Mouse (Mus musculus): ENCODE measurements around the gene Aup1.

Gene Aup1

DNA sequence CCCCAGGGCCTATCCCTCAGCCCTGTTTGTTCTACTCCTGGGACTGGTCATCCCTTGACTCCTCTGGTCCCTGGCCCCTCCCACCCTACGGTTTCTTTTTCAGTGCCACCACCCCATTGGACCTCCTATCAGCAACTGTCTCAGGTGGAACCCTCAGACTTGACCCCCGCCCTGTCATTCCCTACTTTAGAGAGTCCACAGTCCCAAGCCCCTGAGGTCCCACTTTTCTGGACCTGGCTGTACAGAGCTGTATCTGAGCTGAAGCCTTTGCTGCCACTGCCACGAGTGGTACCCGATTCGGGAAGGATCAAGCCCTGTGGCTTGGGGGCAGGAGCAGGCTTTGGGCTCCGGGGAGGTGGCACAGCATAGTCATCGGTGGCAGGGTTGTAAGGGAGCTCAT is 23.2 kb upstream of the Aup1 start:
- no peak for DNase-seq (ENCODE audit: low spot score)

DNA sequence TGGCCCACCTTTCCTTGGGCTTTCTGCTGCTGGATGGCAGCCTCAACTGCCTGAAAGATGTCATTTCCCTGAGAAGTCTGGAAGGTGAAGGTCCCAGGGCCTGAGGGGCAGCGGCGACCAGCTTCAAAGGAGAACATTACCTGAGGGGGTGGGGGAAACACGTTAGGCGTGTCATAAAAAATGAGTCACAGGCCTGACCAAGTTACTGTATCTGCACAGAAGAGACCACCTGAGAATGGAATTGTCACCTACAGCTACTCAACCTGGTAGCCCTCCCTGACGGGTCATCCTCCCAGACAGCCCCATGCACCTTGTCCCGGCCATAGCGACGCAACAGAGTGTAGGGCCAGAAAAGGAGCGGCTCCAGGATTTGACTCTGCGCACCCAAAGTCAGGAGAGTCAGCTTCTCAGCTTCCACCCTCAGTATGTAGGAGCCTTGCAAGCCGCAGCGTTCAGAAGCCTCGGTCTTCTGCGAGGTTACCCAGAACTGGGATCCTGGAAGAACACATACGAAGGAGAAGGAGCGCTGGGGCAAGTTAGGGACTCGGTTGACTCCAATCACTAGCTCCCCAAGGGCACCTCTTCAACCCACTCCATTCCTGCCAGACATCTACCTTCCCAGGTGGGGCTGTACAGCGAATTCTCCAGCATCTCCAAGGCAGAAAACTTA is 22.3 kb upstream of the Aup1 start:
- DNase-seq (ENCODE audit: low spot score): no peak

DNA sequence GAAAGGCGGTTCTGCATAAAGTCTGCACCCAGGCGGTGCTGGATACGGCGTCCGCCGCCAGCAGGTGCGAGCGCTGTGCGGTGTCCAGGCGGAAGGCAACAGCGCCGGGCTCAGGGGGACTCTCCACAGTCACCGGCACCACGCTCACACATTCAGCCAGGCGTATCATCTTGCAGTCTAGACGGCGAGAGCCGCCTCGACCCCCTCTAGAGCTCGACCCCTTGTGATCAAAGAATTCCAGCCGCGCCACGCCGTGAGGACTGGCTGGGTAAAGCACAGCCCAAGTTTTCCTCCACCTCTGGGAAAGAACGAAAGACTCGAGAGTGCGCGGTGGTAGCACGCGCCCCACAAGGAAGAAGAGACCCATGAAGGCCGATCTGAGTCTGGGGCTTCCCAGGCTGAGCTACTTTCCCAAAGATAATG is 21.5 kb upstream of the Aup1 start:
- no peak for DNase-seq (ENCODE audit: low spot score)

DNA sequence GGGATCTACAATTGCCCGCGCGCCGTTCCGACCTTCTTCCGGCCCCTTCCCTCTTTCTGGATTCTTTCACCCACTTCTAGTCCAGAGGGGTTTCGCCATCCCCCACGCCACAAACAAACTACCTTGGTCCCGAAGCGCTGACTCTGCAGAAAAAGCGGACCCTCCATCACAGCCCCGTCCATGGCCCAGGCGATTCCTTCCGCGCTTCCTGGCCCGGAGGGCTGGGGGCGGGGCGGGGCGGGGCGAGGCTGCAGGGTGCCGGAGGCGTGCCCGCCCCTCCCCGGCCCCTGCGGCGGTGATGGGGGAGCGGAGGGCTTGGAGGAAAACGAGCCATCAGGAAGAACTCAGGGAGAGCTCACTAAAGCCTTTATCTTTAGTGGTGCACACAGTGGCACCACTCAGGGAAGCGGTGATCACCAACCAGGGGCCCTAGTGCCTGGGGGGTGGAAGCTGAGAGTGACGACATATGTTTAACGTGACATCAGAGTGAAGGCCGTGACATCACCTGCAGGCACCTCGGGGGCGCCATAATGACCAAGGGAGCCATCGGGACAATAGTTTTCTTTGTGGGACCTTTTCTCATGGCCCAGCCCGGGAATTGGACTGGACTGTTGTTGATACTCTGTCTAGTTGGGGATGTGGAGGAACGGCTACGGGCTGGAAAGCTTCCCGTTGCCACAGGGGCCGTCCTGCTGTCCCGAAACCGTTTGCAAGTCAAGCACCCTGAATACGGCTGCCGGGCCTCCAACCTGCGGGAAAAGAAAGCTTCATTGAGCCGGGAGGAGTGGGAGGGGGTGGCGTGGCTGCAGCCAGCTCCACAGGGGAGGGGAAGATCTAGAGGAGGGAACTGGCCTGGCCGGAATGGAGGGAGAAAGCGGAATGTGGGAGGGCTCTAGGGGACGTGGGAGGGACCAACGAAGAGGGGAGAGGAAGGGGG is 20.8 kb upstream of the Aup1 start, which contains the start of the genes Dok1 and Loxl3:
TSS of gene Dok1 (minus strand) at position 223 of the 937 bp plus-strand sequence.
TSS of gene Loxl3 (plus strand) at position 925 of the 937 bp plus-strand sequence.
- DNase-seq (ENCODE audit: low spot score): peak; percentile 75

DNA sequence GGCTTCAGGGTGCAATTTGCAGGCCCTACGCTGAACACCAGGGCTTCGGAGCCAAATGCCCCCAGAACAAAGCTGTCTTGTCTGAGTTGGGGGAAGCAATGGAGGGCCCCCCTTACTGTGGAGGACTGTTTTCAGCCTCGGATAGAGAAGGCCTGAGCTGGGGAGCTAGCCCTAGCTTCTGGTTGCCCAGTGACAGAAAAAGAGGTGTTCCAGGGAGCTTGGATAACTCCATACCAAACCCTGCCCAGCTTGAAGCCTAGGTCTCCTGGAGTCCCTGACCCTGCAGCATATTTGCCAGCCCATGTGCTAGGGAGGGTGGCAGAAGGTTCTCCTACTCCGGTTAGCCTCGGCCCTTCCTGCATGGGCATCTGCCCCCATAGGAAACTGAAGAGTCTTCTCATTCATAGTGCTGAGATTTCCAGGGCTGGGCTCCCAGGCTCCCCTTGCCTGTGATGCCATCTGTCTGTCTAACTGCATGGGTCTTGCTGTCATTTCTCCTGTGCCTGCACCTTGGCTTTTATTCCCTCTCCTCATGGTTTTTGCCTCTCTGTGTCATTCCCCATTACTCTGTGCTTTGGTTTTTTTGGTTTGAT is 19.8 kb upstream of the Aup1 start:
- no peak for DNase-seq (ENCODE audit: low spot score)

DNA sequence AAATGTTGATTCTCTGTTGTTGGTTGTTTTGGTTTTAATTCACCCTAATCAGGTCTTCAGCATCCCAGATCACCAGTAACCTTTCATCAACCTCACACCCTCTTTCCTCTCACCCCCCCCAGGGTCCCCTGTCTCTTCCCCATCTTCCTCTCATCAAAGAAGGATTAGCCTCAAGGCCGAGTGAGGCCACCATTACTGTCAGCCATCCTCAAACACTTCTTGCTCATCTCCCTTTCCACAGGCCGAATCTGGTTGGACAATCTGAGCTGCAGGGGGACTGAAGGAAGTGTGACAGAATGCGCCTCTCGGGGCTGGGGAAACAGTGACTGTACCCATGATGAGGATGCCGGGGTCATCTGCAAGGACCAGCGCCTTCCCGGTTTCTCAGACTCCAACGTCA is 17.1 kb upstream of the Aup1 start:
- DNase-seq (ENCODE audit: low spot score): no peak

DNA sequence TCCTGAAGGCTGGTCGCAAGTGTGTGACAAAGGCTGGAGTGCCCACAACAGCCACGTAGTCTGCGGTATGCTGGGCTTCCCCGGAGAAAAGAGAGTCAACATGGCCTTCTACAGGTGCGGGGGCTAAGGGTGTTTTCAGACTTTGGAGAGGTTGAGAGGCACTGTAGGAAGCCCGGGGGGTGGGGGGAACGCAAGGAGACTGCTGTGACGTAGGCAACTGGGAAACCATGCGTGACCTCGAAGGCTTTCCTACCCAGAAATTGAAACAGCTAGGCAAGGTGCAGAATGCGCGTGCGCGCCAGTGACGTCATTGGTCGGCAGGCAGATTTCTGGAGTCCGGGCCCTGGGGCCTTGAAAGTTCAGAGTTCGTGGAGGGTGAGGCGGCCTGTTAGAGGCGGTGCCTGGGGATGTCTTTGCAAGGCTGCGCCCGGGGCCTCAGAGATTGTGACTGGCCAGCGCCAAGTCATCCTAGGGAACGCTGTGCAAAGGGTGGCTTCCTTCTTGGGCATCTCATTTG is 15.8 kb upstream of the Aup1 start:
- peak; percentile 78 for DNase-seq (ENCODE audit: low spot score)

DNA sequence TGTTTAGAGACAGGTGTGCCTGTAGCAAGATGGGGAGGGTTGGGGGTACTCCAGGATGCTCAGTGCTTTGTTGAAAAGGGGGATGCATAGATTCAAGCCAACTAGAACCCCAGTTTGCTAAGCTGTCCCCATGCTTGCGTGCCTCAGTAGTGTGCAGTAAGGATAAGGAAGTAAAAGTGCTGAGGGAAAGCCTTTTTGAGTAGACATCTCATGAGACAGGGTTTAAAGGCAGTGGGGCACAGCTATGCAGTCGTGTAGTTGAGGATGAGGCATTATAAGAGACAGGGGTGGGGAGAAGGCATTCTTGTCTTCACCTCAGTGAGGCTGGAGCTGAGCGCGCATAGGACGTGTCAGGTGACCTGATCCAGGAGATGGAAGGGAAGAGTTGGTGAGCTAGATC is 13.7 kb upstream of the Aup1 start:
- no peak for DNase-seq (ENCODE audit: low spot score)

DNA sequence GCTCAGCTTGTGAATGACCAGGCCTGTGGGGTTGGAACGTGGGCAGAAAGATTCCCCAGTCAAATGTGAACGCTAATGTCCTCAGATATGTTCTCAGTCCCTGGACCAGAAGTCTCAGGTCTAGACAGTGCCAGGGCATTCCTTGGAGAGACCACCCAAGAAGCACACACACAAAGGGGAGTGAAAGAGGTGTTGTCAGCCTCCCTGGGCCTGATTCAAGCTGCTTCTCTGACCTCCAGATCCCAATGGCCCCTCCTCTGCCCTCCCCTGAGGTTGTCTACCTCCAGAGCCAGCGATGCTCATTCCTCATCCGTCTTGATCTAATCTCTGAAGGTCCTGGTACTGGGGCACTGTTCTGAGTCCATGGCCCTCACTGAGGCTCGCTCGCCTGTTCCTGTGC is 10.8 kb upstream of the Aup1 start:
- DNase-seq (ENCODE audit: low spot score): no peak

DNA sequence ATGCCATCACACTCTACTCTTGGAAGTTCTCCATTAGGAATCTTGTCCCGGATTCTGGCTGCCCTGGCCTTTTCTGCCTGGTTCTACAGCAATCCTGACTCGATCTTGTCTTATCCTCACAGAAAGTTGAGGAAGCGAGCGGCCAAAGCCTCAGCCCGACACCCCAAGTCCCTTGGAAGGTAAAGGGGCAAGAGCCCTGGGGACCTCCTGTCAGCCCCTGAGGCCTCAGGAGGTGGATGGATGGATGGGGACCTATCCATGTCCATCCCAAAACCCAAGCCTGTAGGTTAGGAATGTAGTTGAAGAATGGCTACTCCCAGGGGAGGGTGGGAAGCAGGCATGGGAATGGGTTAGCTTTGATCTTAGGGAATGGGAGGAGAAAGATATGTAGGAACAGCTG is 10.3 kb upstream of the Aup1 start:
- DNase-seq (ENCODE audit: low spot score): no peak

DNA sequence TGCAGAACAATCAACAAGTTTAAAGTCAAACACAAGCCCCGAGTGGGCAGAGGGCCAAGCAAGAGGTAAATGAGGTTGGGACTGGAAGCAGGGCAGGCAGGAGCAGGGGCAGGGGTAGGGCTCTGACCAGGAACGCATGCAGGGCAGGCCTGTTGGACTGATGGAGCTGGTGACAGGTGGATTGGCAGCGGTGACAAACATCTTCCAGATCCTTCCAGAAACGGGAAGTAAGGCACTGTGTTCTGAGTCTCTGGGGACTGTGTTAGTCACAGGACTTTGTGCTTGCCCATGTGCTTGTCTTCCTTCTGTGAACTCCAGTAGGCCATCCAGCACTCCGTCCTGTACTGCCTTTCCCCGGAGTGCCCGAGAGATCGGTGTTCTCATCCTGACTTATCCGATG is 9.6 kb upstream of the Aup1 start:
- DNase-seq (ENCODE audit: low spot score): no peak

DNA sequence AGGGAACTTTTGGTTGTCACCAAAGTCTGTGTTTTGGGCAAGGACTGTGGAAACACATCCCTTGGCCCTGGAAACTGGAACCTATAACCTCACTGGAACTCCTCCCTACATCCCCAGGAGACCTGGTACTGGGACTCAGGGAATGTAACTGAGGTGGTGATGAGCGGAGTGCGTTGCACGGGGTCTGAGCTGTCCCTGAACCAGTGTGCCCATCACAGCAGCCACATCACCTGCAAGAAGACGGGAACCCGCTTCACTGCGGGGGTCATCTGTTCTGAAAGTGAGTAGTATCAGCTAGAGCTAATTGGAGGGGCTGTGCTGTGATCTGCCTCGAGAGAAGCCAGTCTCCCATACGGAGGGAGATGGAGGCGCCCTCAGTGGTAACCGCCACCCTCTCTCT is 5.0 kb upstream of the Aup1 start:
- no peak for DNase-seq (ENCODE audit: low spot score)

DNA sequence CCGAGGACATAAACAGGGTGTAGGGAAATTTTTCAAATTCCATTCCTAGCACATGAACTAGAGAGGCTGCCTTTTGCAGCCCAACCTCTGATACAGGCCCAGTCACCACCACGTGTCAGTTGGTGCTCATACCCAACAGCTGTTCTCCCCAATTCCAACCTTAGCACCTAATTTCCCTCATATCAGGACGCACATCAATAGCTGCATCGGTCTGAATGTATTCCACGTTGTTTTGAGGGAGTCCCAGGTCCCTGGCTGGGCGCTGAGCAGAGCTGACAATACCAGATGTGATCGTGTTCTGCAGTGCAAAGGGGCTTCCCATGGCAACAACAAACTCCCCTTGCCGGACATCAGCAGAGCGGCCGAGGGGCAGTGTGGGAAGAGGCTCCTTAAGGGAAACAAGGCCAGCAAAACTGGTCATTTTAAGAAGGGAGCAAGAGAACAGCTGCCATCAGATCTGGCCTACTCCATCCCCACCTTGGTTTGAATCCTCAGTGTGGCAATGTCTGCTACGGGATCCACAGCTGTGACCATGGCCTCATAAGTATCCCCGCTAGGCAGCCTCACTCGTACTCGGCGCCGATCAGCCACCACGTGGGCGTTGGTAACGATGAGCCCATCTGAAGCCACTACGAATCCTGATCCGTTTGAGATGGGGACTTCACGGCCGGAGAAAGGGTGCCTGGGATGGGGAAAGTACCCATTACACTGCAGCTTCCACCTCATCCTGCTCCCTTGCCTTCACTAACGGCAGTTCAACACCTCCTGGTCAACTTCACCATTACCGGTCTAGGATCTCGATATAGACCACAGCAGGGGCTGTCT is 973 bp upstream of the Aup1 start:
- DNase-seq (ENCODE audit: low spot score): no peak

DNA sequence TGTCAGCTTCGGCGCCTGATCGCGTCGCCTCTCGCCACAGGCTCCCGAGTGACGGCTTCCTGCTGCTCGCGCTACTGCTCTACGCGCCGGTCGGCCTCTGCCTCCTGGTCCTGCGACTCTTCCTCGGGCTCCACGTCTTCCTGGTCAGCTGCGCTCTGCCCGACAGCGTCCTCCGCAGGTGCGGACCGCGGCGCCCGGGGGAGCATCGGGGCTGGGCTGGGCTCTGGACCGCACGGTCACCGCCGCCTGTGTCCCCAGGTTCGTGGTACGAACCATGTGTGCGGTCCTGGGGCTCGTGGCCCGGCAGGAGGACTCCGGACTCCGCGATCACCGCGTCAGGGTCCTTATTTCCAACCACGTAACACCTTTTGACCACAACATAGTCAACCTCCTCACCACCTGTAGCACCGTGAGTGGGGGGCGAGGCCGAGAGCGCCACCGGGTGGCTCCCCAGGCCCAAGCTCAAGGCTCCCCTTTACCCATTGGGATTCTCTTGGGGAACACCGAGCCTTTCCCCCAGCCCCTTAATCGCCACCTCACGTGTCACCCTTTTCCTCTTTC is 630 bp downstream of the Aup1 start, which contains the start of gene Htra2:
TSS of gene Htra2 (minus strand) at position 403 of the 561 bp plus-strand sequence.
- DNase-seq (ENCODE audit: low spot score): no peak

DNA sequence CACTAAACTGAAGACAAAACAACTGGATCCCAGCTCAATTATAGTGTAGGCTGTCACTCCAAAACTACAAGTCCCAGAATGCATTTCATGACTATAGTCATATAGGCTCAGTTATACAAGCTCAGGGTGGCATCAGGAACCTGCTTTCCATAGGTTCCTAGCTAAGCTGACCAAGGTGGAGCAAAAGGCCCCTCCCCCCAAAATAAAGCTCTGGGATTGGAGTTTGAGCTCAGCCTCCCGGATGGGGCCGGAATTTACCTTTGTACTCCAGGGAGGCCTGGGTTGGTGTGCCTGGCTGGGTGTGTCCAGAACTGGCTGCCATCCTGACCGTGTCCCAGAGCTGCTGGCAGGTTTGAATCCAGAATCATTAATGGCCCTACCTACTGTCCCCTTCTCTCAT is 3.5 kb downstream of the Aup1 start, which contains the start of gene Dqx1:
TSS of gene Dqx1 (plus strand) at position 55 of the 400 bp plus-strand sequence.
- no peak for DNase-seq (ENCODE audit: low spot score)

DNA sequence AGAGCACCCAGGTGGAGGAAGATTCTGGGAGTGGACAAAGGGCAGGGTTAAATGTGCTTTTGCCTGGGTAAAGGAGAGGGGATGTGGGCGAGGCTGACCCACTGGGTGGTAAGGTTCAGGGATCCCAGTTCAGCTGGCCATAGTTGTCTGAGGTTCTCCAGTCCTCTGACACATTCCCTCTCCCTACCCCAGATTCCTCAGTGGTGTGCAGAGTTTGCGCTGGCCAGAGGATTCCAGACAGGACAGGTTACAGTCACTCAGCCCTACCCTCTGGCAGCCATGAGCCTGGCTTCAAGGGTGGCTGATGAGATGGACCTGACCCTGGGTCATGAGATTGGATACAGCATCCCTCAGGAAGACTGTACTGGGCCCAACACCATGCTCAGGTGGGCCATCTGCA is 4.4 kb downstream of the Aup1 start:
- DNase-seq (ENCODE audit: low spot score): no peak

DNA sequence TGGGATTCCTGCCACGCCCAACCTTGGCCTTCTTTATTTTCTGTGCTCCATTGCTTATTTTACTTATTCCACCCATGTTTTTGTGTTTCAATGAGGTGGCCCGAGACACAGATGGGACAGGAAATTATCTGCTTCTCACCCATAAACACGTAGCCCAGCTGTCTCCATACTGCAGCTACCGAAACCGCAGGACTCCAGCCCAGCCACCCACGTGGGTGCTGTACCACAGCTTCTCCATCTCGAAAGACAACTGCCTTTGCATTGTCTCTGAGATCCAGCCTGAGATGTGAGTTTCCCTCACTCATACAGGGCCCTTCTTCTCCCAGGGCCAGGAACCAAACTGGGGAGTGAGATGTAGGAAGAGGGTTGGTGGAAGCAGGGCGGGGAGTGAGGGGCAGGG is 11.7 kb downstream of the Aup1 start:
- no peak for DNase-seq (ENCODE audit: low spot score)

DNA sequence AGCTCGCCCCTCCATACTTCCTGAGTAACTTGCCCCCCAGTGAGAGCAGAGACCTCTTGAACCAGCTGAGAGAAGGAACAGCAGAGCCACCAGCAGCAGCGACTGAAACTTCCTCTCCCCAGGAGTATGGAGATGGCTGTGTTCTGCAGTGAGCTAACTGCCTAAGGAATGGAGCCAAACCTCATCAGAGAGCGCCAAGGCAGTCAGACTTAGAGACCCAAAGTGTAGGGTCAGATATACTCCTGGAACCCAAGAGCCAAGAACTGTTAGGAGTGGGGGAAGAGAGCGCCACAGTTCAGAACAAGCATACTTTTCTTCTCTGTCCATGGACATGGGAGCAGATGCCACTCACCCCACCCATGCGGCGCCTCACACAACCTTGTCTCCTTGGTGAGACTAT is 12.1 kb downstream of the Aup1 start:
- no peak for DNase-seq (ENCODE audit: low spot score)

DNA sequence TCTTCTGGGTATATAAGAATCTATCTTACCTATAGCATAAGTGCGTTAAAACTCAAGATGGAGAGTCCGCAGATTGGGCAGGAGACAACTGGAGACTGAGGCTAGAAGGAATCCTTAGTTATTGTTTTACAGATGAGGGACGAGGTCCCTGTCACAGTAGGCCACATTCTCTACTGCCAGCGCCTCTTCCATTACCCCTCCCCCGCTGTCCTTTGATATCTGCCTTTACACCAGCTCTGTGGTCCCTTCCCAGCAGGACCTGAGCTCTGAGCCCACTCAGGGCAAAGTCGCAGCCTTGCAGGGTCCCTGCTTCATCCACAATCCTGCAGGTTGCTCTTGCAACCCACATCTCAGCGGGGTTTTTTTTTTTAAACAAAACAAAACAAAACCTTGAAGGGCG is 13.9 kb downstream of the Aup1 start:
- DNase-seq (ENCODE audit: low spot score): no peak

DNA sequence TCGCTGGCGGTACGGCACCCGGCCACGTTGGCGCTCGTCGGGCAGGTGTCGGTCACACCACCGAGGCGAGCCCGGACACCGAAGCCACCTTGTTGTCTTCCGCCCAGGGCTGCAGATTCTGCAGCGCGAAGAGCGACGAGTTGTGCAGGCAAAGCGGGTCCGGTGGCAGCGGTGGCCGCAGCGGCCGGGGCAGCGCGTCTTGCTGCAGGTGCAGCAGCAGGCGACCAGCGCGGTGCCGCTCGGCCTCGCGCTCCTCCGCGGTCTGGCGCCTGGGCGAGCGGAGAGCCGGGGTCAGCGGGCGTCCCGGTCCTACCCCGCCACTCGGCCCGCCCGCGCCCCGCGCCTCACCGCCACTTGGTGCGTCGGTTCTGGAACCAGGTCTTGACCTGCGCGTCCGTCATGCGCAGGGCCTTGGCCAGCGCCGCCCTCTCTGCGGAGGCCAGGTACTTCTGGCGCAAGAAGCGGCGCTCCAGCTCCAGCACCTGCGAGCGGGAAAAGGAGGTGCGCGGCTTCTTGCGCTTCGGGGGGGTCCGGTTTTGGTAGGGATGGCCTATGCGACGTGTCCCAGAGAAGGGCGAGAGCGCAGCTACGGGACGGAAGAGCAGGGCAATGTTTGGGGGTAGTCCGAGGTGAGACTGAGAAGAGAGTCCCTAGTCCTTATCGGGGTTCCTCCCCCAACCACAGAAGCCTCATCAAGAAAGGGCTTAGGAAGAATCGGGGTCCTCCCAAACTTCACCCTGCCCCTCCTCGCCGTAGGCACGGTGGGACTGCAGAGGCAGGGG is 14.6 kb downstream of the Aup1 start:
- no peak for DNase-seq (ENCODE audit: low spot score)
